Mouse (Mus musculus): ENCODE data around the gene Gm30083.

DNA sequence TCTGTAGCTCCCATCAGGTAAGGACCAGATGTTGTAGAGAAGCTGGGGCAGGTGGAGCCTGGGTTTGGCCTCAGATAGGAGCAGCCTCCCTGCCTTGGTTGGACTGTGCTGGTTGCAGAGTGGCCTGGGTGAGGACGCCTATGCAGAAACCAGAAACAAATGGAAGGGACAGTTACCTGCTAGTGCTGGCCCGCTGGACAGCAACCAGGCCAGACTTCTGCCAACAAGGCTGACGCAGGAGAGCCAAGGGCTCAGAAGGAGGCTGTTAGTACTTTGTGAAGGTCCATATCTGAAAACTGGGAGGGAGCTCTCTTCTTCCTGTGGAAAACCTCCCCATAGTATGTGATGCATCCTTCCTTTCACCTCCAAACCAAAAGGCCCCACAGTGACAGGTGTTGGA lies 28.4 kb upstream of the Gm30083 start:
- TF ChIP-seq CTCF (IDR thresholded peaks at IDR 0.05; ENCODE audit: extremely low read depth, insufficient read depth, insufficient read length, insufficient replicate concordance) (no peak), POLR2A (IDR thresholded peaks at IDR 0.05; ENCODE audit: low read depth, low read length) (no peak)
